Mouse (Mus musculus) thymus, adult 2 months (tissue): ENCODE measurements around the gene Fcamr. TPM values are rescaled to one million over a fixed set of nuclear protein-coding genes. Genes with fewer than 3 reads are reported as not detected.

Experiments used
- DNase-seq: peaks from one replicate; pipeline ENCODE4 v3.0.0; 2021
- H3K27ac ChIP-seq: fragments of 200-500 bp; 2 replicates; pipeline ENCODE4 v1.5.1; 2012; ENCODE audit warnings: low read length, control low read depth; ENCODE audit not compliant: control insufficient read depth, insufficient read depth
- H3K27me3 ChIP-seq: fragments of 200-500 bp; 2 replicates; pipeline ENCODE4 v1.6.1; 2012; ENCODE audit warnings: mild to moderate bottlenecking, low read length, moderate library complexity, mixed read lengths; ENCODE audit not compliant: control insufficient read depth, insufficient read depth
- H3K36me3 ChIP-seq: fragments of 200-500 bp; 2 replicates; pipeline ENCODE4 v1.6.1; 2012; ENCODE audit warnings: mild to moderate bottlenecking, low read length, moderate library complexity; ENCODE audit not compliant: control insufficient read depth, insufficient read depth
- H3K4me1 ChIP-seq: fragments of 200-500 bp; replicated peaks from 2 replicates; pipeline ENCODE4 v1.6.1; 2012; ENCODE audit warnings: low read length; ENCODE audit not compliant: control insufficient read depth, insufficient read depth
- H3K4me3 ChIP-seq: fragments of 200-500 bp; 2 replicates; pipeline ENCODE4 v1.5.1; 2012; ENCODE audit warnings: mild to moderate bottlenecking, low read length, control low read depth, moderate library complexity; ENCODE audit not compliant: control insufficient read depth, insufficient read depth
- CTCF ChIP-seq: fragments of 200-500 bp; IDR thresholded peaks from 2 replicates; pipeline ENCODE4 v1.5.1; 2012; ENCODE audit warnings: mild to moderate bottlenecking, control low read depth, low read length, moderate library complexity, borderline replicate concordance; ENCODE audit not compliant: control insufficient read depth, poor library complexity, insufficient read depth; ENCODE audit errors: extremely low read depth
- POLR2A ChIP-seq: fragments of 200-500 bp; IDR thresholded peaks from 2 replicates; pipeline ENCODE4 v1.6.1; 2012; ENCODE audit warnings: mild to moderate bottlenecking, low read length, control low read depth, moderate library complexity; ENCODE audit not compliant: control insufficient read depth, poor library complexity, insufficient read depth; ENCODE audit errors: extremely low read depth
- WGBS: fragments of 180-500 bp; shearing (Covaris S2); methylation state at CpG from one replicate; pipeline ENCODE4 v1.1.7; 2018; 5-methylcytosine and 5-hydroxymethylcytosine counted together
- polyA plus RNA-seq: library from polyadenylated mRNA; depleted of rRNA; stranded (reverse); fragments of >200 nt; gene quantifications from 2 replicates; pipeline ENCODE4 v1.2.3, GENCODE M21; 2012

Fcamr gene
- polyA plus RNA-seq, 1 experiment: 0.28 TPM

DNA sequence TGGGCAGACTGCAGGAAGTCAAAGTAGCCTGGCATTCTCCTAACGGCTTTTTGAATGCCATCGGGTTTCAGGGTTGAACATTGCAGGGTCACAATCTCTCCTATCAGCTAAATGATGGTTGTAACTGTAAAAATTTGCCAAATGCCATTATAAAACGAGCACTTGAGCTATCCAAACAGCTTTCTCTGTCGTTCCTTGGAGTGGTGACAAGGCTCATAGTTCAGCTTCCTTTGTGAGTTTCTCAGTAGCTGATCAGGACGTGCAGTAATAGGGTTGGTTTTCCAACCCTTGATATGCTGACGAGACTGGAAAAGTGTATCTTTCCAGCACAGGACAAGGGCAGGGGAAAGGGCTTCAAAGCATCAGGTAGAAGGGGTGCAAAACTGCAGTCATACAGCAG lies 2.7 kb upstream of the Fcamr start:
- Histone ChIP-seq H3K36me3 (no peaks in the 10 kb centered on the region), H3K27ac (peak overlapping the region; percentile 53), H3K4me1 (peaks cover 21% of the 10 kb centered on the region), H3K27me3 (no peaks in the 10 kb centered on the region), H3K4me3 (no peak overlapping the region)
- WGBS: 10% methylated on average over 6 of the region's 6 CpGs
- TF ChIP-seq POLR2A (no peak), CTCF (no peak)
- no peak for DNase-seq

DNA sequence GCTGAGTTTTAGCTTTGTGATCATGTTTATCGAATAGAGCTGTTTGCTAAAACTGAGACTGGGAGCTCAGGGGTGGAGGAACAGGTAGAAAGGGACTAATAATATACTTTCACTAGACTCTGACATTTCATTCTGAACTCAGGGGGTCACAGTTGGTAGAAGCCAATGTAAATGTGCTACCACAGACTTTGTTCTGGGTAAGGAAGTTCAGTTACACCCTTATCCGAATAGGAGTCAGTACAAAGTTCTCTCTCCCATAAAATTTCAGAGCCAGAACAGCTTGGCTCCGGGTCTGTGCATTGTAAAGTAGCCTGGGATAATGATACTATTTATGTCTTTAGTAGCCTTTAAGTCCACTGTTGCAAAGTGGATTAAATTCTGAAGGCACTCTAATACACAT lies 2.2 kb upstream of the Fcamr start:
- WGBS: 46% methylated on average over 3 of the region's 3 CpGs
- Histone ChIP-seq H3K36me3 (no peaks in the 10 kb centered on the region), H3K27me3 (no peaks in the 10 kb centered on the region), H3K4me3 (no peak overlapping the region), H3K27ac (peak overlapping the region; percentile 53), H3K4me1 (peaks cover 21% of the 10 kb centered on the region)
- no peak for DNase-seq
- TF ChIP-seq POLR2A (no peak), CTCF (no peak)

GRCm38 (mm10) chr1:130799399-130799798 lies 1.3 kb upstream of the Fcamr start:
- 21% methylated on average over 2 of the region's 2 CpGs for WGBS
- Histone ChIP-seq H3K4me3 (no peak overlapping the region), H3K27me3 (no peaks in the 10 kb centered on the region), H3K4me1 (peaks cover 21% of the 10 kb centered on the region), H3K36me3 (no peaks in the 10 kb centered on the region), H3K27ac (no peak overlapping the region; the same call in 1 of the 2 replicates)
- TF ChIP-seq POLR2A (no peak), CTCF (no peak)
- peak; percentile 30 for DNase-seq

DNA sequence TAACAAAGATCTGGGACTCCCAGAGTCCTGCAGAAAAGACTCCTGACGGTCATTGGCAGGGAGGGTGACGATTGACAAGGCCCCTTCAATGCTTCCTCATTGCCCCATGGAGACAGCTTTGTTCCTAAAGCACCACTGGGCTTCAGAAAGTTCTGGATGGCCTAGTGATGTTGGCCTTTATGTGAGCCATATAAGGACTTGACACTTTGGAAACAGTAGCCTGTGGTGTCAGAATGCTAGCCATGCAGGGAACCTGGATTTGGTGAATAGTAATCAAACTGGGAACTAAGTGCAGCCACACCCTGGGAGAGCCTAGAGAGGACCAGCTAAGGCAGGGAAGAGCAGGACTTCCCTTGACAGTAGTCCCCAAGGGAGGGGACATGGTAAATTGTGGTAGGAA lies 809 bp downstream of the Fcamr start:
- H3K36me3 ChIP-seq: no peaks in the 10 kb centered on the region
- DNase-seq: no peak
- peaks cover 21% of the 10 kb centered on the region for H3K4me1 ChIP-seq
- no peak overlapping the region for H3K4me3 ChIP-seq
- no peak for TF ChIP-seq CTCF
- no peak for TF ChIP-seq POLR2A
- 95% methylated on average over 2 of the region's 2 CpGs for WGBS
- H3K27me3 ChIP-seq: no peaks in the 10 kb centered on the region
- H3K27ac ChIP-seq: no peak overlapping the region

- no peaks in the 10 kb centered on the region for H3K36me3 ChIP-seq
- no peak overlapping the region for H3K4me3 ChIP-seq
- no peaks in the 10 kb centered on the region for H3K27me3 ChIP-seq
- WGBS: 92% methylated on average over 6 of the region's 6 CpGs
- no peak overlapping the region for H3K27ac ChIP-seq
- TF ChIP-seq POLR2A (no peak), CTCF (no peak)
- peaks cover 14% of the 10 kb centered on the region for H3K4me1 ChIP-seq
- DNase-seq: no peak
Observed at GRCm38 (mm10) chr1:130802976-130803375, 2.3 kb downstream of the Fcamr start.

DNA sequence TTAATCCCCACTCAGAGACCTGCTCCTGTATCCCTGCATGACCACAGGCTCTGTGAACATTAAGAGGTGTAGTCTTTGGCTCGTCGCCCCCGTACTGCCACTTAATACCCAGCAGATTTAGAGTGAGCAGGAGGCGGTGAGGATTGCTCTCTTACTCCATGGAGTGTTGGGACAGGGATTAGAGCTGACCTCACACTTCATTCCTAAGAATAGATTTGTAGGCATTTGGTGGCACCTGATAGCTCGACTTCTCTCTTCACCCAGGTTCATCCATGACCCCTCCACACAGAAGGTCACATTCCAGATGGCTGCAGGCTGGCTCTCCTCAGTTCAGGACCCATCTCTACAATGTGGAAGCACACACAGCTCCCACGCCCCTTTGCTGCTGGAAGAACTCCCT lies 3.6 kb downstream of the Fcamr start:
- H3K27ac ChIP-seq: no peak overlapping the region
- TF ChIP-seq CTCF (no peak), POLR2A (no peak)
- no peaks in the 10 kb centered on the region for H3K27me3 ChIP-seq
- peaks cover 9% of the 10 kb centered on the region for H3K4me1 ChIP-seq
- H3K36me3 ChIP-seq: no peaks in the 10 kb centered on the region
- WGBS: 91% methylated on average over 6 of the region's 6 CpGs
- DNase-seq: no peak
- H3K4me3 ChIP-seq: no peak overlapping the region

GRCm38 (mm10) chr1:130810906-130811305 lies 10.2 kb downstream of the Fcamr start:
- Histone ChIP-seq H3K4me1 (peaks cover 4% of the 10 kb centered on the region; the same call in 1 of the 2 replicates), H3K27ac (no peak overlapping the region), H3K36me3 (no peaks in the 10 kb centered on the region), H3K27me3 (no peaks in the 10 kb centered on the region), H3K4me3 (no peak overlapping the region)
- 90% methylated on average over 3 of the region's 3 CpGs for WGBS
- DNase-seq: no peak
- TF ChIP-seq POLR2A: no peak
- TF ChIP-seq CTCF: no peak
